Mouse (Mus musculus) cortical plate, adult 2 months (tissue): ENCODE results near the gene Fam189a1. TPM values are rescaled to one million over a fixed set of nuclear protein-coding genes. Genes with fewer than 3 reads are reported as not detected.

Experiments
- H3K27ac ChIP-seq: fragments of 200-500 bp; 2 replicates; pipeline ENCODE4 v1.5.1; 2012; ENCODE audit warnings: low read length, control low read depth, inconsistent platforms; ENCODE audit not compliant: insufficient read depth
- H3K4me1 ChIP-seq: fragments of 200-500 bp; 2 replicates; pipeline ENCODE4 v1.6.1; 2011; ENCODE audit warnings: low read length; ENCODE audit not compliant: control insufficient read depth, insufficient read depth
- H3K4me3 ChIP-seq: fragments of 200-500 bp; 2 replicates; pipeline ENCODE4 v1.5.1; 2011; ENCODE audit warnings: mild to moderate bottlenecking, low read length, control low read depth; ENCODE audit not compliant: insufficient read depth
- CTCF ChIP-seq: fragments of 200-500 bp; IDR thresholded peaks from 2 replicates; pipeline ENCODE4 v1.5.1; 2011; ENCODE audit warnings: mild to moderate bottlenecking, control low read depth, low read length; ENCODE audit not compliant: insufficient read depth; ENCODE audit errors: extremely low read depth
- POLR2A ChIP-seq: fragments of 200-500 bp; IDR thresholded peaks from 2 replicates; pipeline ENCODE4 v1.6.1; 2011; ENCODE audit warnings: mild to moderate bottlenecking, low read length, control low read depth; ENCODE audit not compliant: insufficient read depth; ENCODE audit errors: extremely low read depth
- polyA plus RNA-seq: library from polyadenylated mRNA; depleted of rRNA; stranded (reverse); fragments of >200 nt; gene quantifications from 2 replicates; pipeline ENCODE4 v1.2.3, GENCODE M21; 2012

Gene Fam189a1
- polyA plus RNA-seq, 1 experiment = 61.3 TPM

GRCm38 (mm10) chr7:64743610-64744009 lies 412.8 kb downstream of the Fam189a1 start:
- H3K27ac ChIP-seq = peak overlapping the region; percentile 66
- no peak overlapping the region for H3K4me3 ChIP-seq
- H3K4me1 ChIP-seq = peaks cover 10% of the 10 kb centered on the region
- TF ChIP-seq POLR2A = no peak
- no peak for TF ChIP-seq CTCF

- H3K27ac ChIP-seq = peak overlapping the region; percentile 61; the same call in 1 of the 2 replicates
- H3K4me3 ChIP-seq = no peak overlapping the region
- peak; percentile 96 for TF ChIP-seq CTCF
- no peak for TF ChIP-seq POLR2A
- peaks cover 10% of the 10 kb centered on the region for H3K4me1 ChIP-seq
Measured at GRCm38 (mm10) chr7:64741333-64742307, 414.8 kb downstream of the Fam189a1 start.

- no peak for TF ChIP-seq CTCF
- no peak for TF ChIP-seq POLR2A
- peaks cover 8% of the 10 kb centered on the region for H3K4me1 ChIP-seq
- H3K27ac ChIP-seq = no peak overlapping the region
- H3K4me3 ChIP-seq = no peak overlapping the region
Measured at GRCm38 (mm10) chr7:64739131-64739530, 417.2 kb downstream of the Fam189a1 start.

DNA sequence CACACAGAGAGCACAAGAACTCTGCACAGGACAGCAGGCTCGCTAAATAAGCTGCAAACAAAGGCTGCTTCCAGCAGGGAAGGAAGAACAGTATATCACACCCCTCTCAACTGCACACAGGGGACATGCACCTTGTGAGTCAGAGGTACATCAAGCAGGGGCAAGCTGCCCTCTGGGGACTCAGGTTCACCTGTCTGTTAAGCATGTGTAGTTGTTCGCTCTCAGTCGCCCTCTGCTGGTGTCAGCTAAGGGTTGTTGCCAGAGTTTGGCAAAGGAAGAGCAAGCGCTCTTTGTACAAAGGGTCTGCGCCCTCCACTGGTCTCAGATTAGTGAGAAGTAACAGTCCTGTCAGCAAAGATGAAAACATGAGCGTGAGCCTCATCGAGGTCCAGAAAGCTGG lies 426.6 kb downstream of the Fam189a1 start:
- H3K4me3 ChIP-seq = no peak overlapping the region
- TF ChIP-seq CTCF (peak; percentile 84), POLR2A (no peak)
- peaks cover 14% of the 10 kb centered on the region for H3K4me1 ChIP-seq
- H3K27ac ChIP-seq = no peak overlapping the region

DNA sequence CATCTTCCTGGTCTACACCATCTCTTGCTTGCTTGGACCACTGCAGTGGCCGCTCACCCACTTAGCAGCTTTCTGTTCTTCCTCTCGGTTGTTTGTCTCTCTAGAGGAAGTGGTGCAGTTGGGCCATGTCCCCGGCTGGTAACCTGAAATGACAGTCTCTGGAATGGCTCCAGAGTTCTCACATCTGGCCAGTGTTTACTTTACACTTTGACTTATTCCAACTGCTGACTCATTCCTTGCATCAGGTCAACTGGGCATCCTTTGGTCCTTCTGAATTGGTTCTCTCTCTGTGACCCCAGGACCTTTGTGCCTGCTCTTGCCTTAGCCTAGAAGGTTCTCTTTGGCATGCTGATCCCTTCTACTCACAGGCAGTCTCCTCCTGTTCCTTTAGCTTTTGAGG lies 427.6 kb downstream of the Fam189a1 start:
- no peak overlapping the region for H3K27ac ChIP-seq
- no peak for TF ChIP-seq CTCF
- no peak for TF ChIP-seq POLR2A
- H3K4me3 ChIP-seq = no peak overlapping the region
- H3K4me1 ChIP-seq = peaks cover 15% of the 10 kb centered on the region

DNA sequence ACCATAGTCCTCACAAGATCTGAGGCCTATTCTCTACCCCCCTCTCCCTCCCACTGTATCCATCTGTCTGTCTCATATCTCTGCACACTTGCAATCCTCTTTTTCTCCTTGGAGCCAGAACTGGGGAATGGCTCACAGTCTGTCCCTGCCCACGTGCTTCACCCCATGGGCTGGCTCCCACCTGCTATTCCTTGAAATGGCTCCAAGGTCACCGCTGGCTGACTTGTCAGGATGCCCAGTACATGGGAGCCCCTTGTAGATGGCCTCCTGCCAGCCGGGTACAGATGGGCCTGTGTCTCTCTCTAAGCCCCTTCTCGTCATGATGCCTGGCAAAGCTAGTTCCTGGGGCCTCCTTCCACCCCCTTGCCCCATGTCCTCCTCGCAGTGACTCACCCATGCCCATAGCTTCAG lies 428.2 kb downstream of the Fam189a1 start:
- H3K4me3 ChIP-seq = no peak overlapping the region
- TF ChIP-seq POLR2A (no peak), CTCF (no peak)
- no peak overlapping the region for H3K27ac ChIP-seq
- peaks cover 15% of the 10 kb centered on the region for H3K4me1 ChIP-seq

- H3K4me1 ChIP-seq = peaks cover 15% of the 10 kb centered on the region
- H3K27ac ChIP-seq = peak overlapping the region; percentile 68
- no peak overlapping the region for H3K4me3 ChIP-seq
- TF ChIP-seq CTCF = no peak
- no peak for TF ChIP-seq POLR2A
Measured at GRCm38 (mm10) chr7:64725967-64726695, 430.2 kb downstream of the Fam189a1 start.

- peak overlapping the region; percentile 77 for H3K27ac ChIP-seq
- H3K4me3 ChIP-seq = no peak overlapping the region
- peaks cover 13% of the 10 kb centered on the region for H3K4me1 ChIP-seq
- TF ChIP-seq CTCF = no peak
- no peak for TF ChIP-seq POLR2A
Measured at GRCm38 (mm10) chr7:64724409-64724808, 432.0 kb downstream of the Fam189a1 start.

GRCm38 (mm10) chr7:64723313-64723712 lies 433.1 kb downstream of the Fam189a1 start:
- Histone ChIP-seq H3K4me3 (no peak overlapping the region), H3K27ac (no peak overlapping the region), H3K4me1 (peaks cover 8% of the 10 kb centered on the region)
- TF ChIP-seq CTCF (no peak), POLR2A (no peak)

DNA sequence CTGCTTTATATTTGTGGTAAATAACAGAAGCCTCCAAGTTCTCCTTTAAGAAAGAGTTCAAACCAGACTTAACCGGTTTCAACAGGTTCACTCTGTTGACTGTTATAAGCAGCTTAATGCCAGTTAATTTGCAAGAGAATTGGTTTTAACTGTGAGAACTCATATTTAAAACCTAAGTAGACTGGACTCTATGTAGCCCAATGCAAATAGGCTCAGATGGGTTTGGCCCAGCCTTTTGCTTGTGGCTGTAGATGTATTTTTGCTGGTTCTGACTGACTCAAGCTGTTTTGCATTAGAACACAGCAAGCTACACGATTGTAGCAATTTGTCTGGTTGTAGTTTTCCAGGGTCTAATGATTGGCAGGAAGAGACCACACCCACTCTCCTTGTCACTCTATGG lies 440.1 kb downstream of the Fam189a1 start:
- no peaks in the 10 kb centered on the region for H3K4me1 ChIP-seq
- no peak for TF ChIP-seq CTCF
- TF ChIP-seq POLR2A = no peak
- no peak overlapping the region for H3K4me3 ChIP-seq
- no peak overlapping the region for H3K27ac ChIP-seq
